Mouse (Mus musculus) thymus, adult 2 months (tissue): Measurements from ENCODE around the gene Bach2. TPM values are rescaled to one million over a fixed set of nuclear protein-coding genes. Genes with fewer than 3 reads are reported as not detected.

Source experiments
- DNase-seq: peaks from one replicate; pipeline ENCODE4 v3.0.0; 2021
- H3K27ac ChIP-seq: fragments of 200-500 bp; 2 replicates; pipeline ENCODE4 v1.5.1; 2012; ENCODE audit warnings: low read length, control low read depth; ENCODE audit not compliant: control insufficient read depth, insufficient read depth
- H3K27me3 ChIP-seq: fragments of 200-500 bp; 2 replicates; pipeline ENCODE4 v1.6.1; 2012; ENCODE audit warnings: mild to moderate bottlenecking, low read length, moderate library complexity, mixed read lengths; ENCODE audit not compliant: control insufficient read depth, insufficient read depth
- H3K36me3 ChIP-seq: fragments of 200-500 bp; 2 replicates; pipeline ENCODE4 v1.6.1; 2012; ENCODE audit warnings: mild to moderate bottlenecking, low read length, moderate library complexity; ENCODE audit not compliant: control insufficient read depth, insufficient read depth
- H3K4me1 ChIP-seq: fragments of 200-500 bp; replicated peaks from 2 replicates; pipeline ENCODE4 v1.6.1; 2012; ENCODE audit warnings: low read length; ENCODE audit not compliant: control insufficient read depth, insufficient read depth
- H3K4me3 ChIP-seq: fragments of 200-500 bp; 2 replicates; pipeline ENCODE4 v1.5.1; 2012; ENCODE audit warnings: mild to moderate bottlenecking, low read length, control low read depth, moderate library complexity; ENCODE audit not compliant: control insufficient read depth, insufficient read depth
- CTCF ChIP-seq: fragments of 200-500 bp; IDR thresholded peaks from 2 replicates; pipeline ENCODE4 v1.5.1; 2012; ENCODE audit warnings: mild to moderate bottlenecking, control low read depth, low read length, moderate library complexity, borderline replicate concordance; ENCODE audit not compliant: control insufficient read depth, poor library complexity, insufficient read depth; ENCODE audit errors: extremely low read depth
- POLR2A ChIP-seq: fragments of 200-500 bp; IDR thresholded peaks from 2 replicates; pipeline ENCODE4 v1.6.1; 2012; ENCODE audit warnings: mild to moderate bottlenecking, low read length, control low read depth, moderate library complexity; ENCODE audit not compliant: control insufficient read depth, poor library complexity, insufficient read depth; ENCODE audit errors: extremely low read depth
- WGBS: fragments of 180-500 bp; shearing (Covaris S2); methylation state at CpG from one replicate; pipeline ENCODE4 v1.1.7; 2018; 5-methylcytosine and 5-hydroxymethylcytosine counted together
- polyA plus RNA-seq: library from polyadenylated mRNA; depleted of rRNA; stranded (reverse); fragments of >200 nt; gene quantifications from 2 replicates; pipeline ENCODE4 v1.2.3, GENCODE M21; 2012

Gene Bach2
- polyA plus RNA-seq, 1 experiment, result 9.4 TPM

- WGBS, result 90% methylated on average over 4 of the region's 4 CpGs
- H3K4me3 ChIP-seq, result no peak overlapping the region
- no peak for DNase-seq
- no peaks in the 10 kb centered on the region for H3K36me3 ChIP-seq
- TF ChIP-seq POLR2A (no peak), CTCF (no peak)
- 0 out of 2 replicates have a peak, but pooled peaks cover 3% of the 10 kb centered on the region for H3K4me1 ChIP-seq
- H3K27ac ChIP-seq, result no peak overlapping the region
- H3K27me3 ChIP-seq, result no peaks in the 10 kb centered on the region
These were observed 299.9 kb downstream of the Bach2 start for GRCm38 (mm10) chr4:32538488-32538887.

GRCm38 (mm10) chr4:32538987-32539386, 300.4 kb downstream of the Bach2 start:
- 84% methylated on average over 11 of the region's 11 CpGs for WGBS
- TF ChIP-seq POLR2A, result no peak
- TF ChIP-seq CTCF, result no peak
- H3K36me3 ChIP-seq, result no peaks in the 10 kb centered on the region
- H3K27me3 ChIP-seq, result no peaks in the 10 kb centered on the region
- H3K4me1 ChIP-seq, result 0 out of 2 replicates have a peak, but pooled peaks cover 3% of the 10 kb centered on the region
- H3K4me3 ChIP-seq, result no peak overlapping the region
- H3K27ac ChIP-seq, result no peak overlapping the region
- no peak for DNase-seq

GRCm38 (mm10) chr4:32544821-32545545, 306.4 kb downstream of the Bach2 start:
- Histone ChIP-seq H3K4me1 (no peaks in the 10 kb centered on the region), H3K27me3 (no peaks in the 10 kb centered on the region), H3K4me3 (no peak overlapping the region), H3K27ac (peak overlapping the region; percentile 47; the same call in 1 of the 2 replicates), H3K36me3 (no peaks in the 10 kb centered on the region)
- TF ChIP-seq CTCF, result no peak
- no peak for TF ChIP-seq POLR2A
- DNase-seq, result no peak
- 93% methylated on average over 14 of the region's 14 CpGs for WGBS

GRCm38 (mm10) chr4:32545548-32545947, 306.9 kb downstream of the Bach2 start:
- Histone ChIP-seq H3K27me3 (no peaks in the 10 kb centered on the region), H3K4me3 (no peak overlapping the region), H3K36me3 (no peaks in the 10 kb centered on the region), H3K27ac (no peak overlapping the region; the same call in 1 of the 2 replicates), H3K4me1 (no peaks in the 10 kb centered on the region)
- WGBS, result 67% methylated on average over 4 of the region's 4 CpGs
- TF ChIP-seq CTCF, result no peak
- no peak for TF ChIP-seq POLR2A
- DNase-seq, result no peak

- WGBS, result 100% methylated on average over 1 of the region's 1 CpGs
- Histone ChIP-seq H3K27me3 (no peaks in the 10 kb centered on the region), H3K27ac (no peak overlapping the region), H3K4me3 (no peak overlapping the region), H3K4me1 (no peaks in the 10 kb centered on the region), H3K36me3 (no peaks in the 10 kb centered on the region)
- TF ChIP-seq CTCF (no peak), POLR2A (no peak)
- DNase-seq, result no peak
These were observed 310.5 kb downstream of the Bach2 start for GRCm38 (mm10) chr4:32549150-32549549.

- no peaks in the 10 kb centered on the region for H3K4me1 ChIP-seq
- no peak for TF ChIP-seq POLR2A
- TF ChIP-seq CTCF, result no peak
- no peak overlapping the region for H3K4me3 ChIP-seq
- H3K27ac ChIP-seq, result no peak overlapping the region
- no peaks in the 10 kb centered on the region for H3K36me3 ChIP-seq
- WGBS, result 76% methylated on average over 4 of the region's 4 CpGs
- peak; percentile 41 for DNase-seq
- H3K27me3 ChIP-seq, result no peaks in the 10 kb centered on the region
These were observed 312.7 kb downstream of the Bach2 start for GRCm38 (mm10) chr4:32551337-32551736.

- no peak for TF ChIP-seq CTCF
- TF ChIP-seq POLR2A, result no peak
- Histone ChIP-seq H3K36me3 (no peaks in the 10 kb centered on the region), H3K4me1 (no peaks in the 10 kb centered on the region; the same call in 1 of the 2 replicates), H3K4me3 (no peak overlapping the region), H3K27me3 (no peaks in the 10 kb centered on the region), H3K27ac (no peak overlapping the region)
- no peak for DNase-seq
- WGBS, result 88% methylated on average over 7 of the region's 7 CpGs
These were observed 316.9 kb downstream of the Bach2 start for GRCm38 (mm10) chr4:32555506-32555905.
